Mouse (Mus musculus) heart, embryonic 10.5 days (tissue): ENCODE measurements around the gene Gm4871. TPM values are rescaled to one million over a fixed set of nuclear protein-coding genes. Genes with fewer than 3 reads are reported as not detected.
A peak's percentile ranks its signal among the peaks of the same experiment; 100 is the strongest.
"Not testable (repeated sequence)": the region's sequence is repeated elsewhere in the genome, so short reads cannot be mapped to it uniquely, and the experiment has no call there.

Source experiments
- DNase-seq: peaks from one replicate; pipeline ENCODE4 v3.0.0-alpha.2; 2017; ENCODE audit warnings: low spot score
- H3K27ac ChIP-seq: fragments of 300-500 bp; sonication (generic); 2 replicates; pipeline ENCODE4 v1.5.1; 2016; ENCODE audit warnings: mild to moderate bottlenecking
- H3K27me3 ChIP-seq: fragments of 300-500 bp; sonication (generic); 2 replicates; pipeline ENCODE4 v1.6.1; 2016; ENCODE audit warnings: mild to moderate bottlenecking; ENCODE audit not compliant: poor library complexity, insufficient read depth, severe bottlenecking
- H3K36me3 ChIP-seq: fragments of 300-500 bp; sonication (generic); 2 replicates; pipeline ENCODE4 v1.6.1; 2016; ENCODE audit warnings: mild to moderate bottlenecking, moderate library complexity
- H3K4me1 ChIP-seq: fragments of 300-500 bp; sonication (generic); 2 replicates; pipeline ENCODE4 v1.6.1; 2016; ENCODE audit warnings: mild to moderate bottlenecking
- H3K4me3 ChIP-seq: fragments of 300-500 bp; sonication (generic); 2 replicates; pipeline ENCODE4 v1.5.1; 2016; ENCODE audit warnings: mild to moderate bottlenecking, moderate library complexity
- H3K9me3 ChIP-seq: fragments of 300-500 bp; sonication (generic); 2 replicates; pipeline ENCODE4 v1.6.1; 2016; ENCODE audit warnings: mild to moderate bottlenecking, moderate library complexity
- WGBS: fragments of 180-500 bp; shearing (Covaris S2); methylation state at CpG from one replicate; pipeline ENCODE4 v1.1.7; 2016; 5-methylcytosine and 5-hydroxymethylcytosine counted together
- polyA plus RNA-seq: library from polyadenylated mRNA; unstranded; fragments of >200 nt; fragmentation: Nextera tagmentation; extraction: Ambion mirVana; gene quantifications from 2 replicates; pipeline ENCODE4 v1.2.1, GENCODE M21; 2016

Gm4871 gene
- polyA plus RNA-seq, 1 experiment from 2014 or later, result not detected

- not testable (repeated sequence) for DNase-seq, H3K9me3 ChIP-seq
Measured at GRCm38 (mm10) chr5:145030476-145030875, 2.1 kb downstream of the Gm4871 start.

GRCm38 (mm10) chr5:145020712-145021111 is 11.8 kb downstream of the Gm4871 start:
- peaks cover 11% of the 10 kb centered on the region; the same call in 1 of the 2 replicates for H3K4me1 ChIP-seq
- H3K4me3 ChIP-seq, DNase-seq, H3K9me3 ChIP-seq, H3K36me3 ChIP-seq, H3K27ac ChIP-seq, H3K27me3 ChIP-seq: not testable (repeated sequence)
- WGBS, result 21% methylated on average over 1 of the region's 1 CpGs

More at GRCm38 (mm10) chr5:145030476-145030875, 2.1 kb downstream of the Gm4871 start:
- not testable (repeated sequence) for H3K4me3 ChIP-seq, H3K4me1 ChIP-seq, H3K27me3 ChIP-seq, H3K27ac ChIP-seq, H3K36me3 ChIP-seq
- WGBS, result 75% methylated on average over 1 of the region's 1 CpGs

- not testable (repeated sequence) for H3K27me3 ChIP-seq, H3K27ac ChIP-seq, H3K9me3 ChIP-seq, H3K4me3 ChIP-seq, H3K36me3 ChIP-seq, DNase-seq
- peaks cover 11% of the 10 kb centered on the region; the same call in 1 of the 2 replicates for H3K4me1 ChIP-seq
- 18% methylated on average over 1 of the region's 1 CpGs for whole genome bisulfite sequencing
Measured at GRCm38 (mm10) chr5:145020254-145020653, 12.3 kb downstream of the Gm4871 start.

GRCm38 (mm10) chr5:145016761-145017160 is 15.8 kb downstream of the Gm4871 start:
- H3K27ac ChIP-seq, H3K4me3 ChIP-seq, H3K36me3 ChIP-seq, H3K9me3 ChIP-seq, H3K27me3 ChIP-seq, DNase-seq: not testable (repeated sequence)
- H3K4me1 ChIP-seq, result peaks cover 15% of the 10 kb centered on the region; the same call in 1 of the 2 replicates
- WGBS, result 37% methylated on average over 2 of the region's 2 CpGs

GRCm38 (mm10) chr5:145014278-145014677 is 18.3 kb downstream of the Gm4871 start:
- Histone ChIP-seq H3K9me3 (no peaks in the 10 kb centered on the region), H3K4me1 (0 out of 2 replicates have a peak, but pooled peaks cover 4% of the 10 kb centered on the region), H3K27me3 (no peaks in the 10 kb centered on the region), H3K36me3 (no peaks in the 10 kb centered on the region), H3K27ac (no peak overlapping the region), H3K4me3 (no peak overlapping the region)
- 71% methylated on average over 1 of the region's 1 CpGs for WGBS
- DNase-seq, result no peak

GRCm38 (mm10) chr5:145008878-145009659 is 23.5 kb downstream of the Gm4871 start:
- WGBS, result 87% methylated on average over 15 of the region's 15 CpGs
- Histone ChIP-seq H3K27ac (no peak overlapping the region), H3K4me1 (peaks cover 14% of the 10 kb centered on the region), H3K36me3 (no peaks in the 10 kb centered on the region), H3K9me3 (no peaks in the 10 kb centered on the region), H3K27me3 (no peaks in the 10 kb centered on the region), H3K4me3 (no peak overlapping the region)
- DNase-seq, result no peak

GRCm38 (mm10) chr5:145005596-145005995 is 27.0 kb downstream of the Gm4871 start:
- H3K36me3 ChIP-seq, result no peaks in the 10 kb centered on the region
- no peak for DNase-seq
- H3K27me3 ChIP-seq, result no peaks in the 10 kb centered on the region
- no peak overlapping the region for H3K27ac ChIP-seq
- H3K4me3 ChIP-seq, result no peak overlapping the region
- WGBS, result 83% methylated on average over 6 of the region's 6 CpGs
- H3K4me1 ChIP-seq, result peaks cover 15% of the 10 kb centered on the region
- no peaks in the 10 kb centered on the region for H3K9me3 ChIP-seq

GRCm38 (mm10) chr5:145004495-145004894 is 28.1 kb downstream of the Gm4871 start:
- Histone ChIP-seq H3K9me3 (no peaks in the 10 kb centered on the region), H3K27me3 (no peaks in the 10 kb centered on the region), H3K36me3 (no peaks in the 10 kb centered on the region), H3K4me1 (peaks cover 15% of the 10 kb centered on the region), H3K4me3 (no peak overlapping the region), H3K27ac (peak overlapping the region; percentile 60; the same call in 1 of the 2 replicates)
- WGBS, result 48% methylated on average over 9 of the region's 9 CpGs
- no peak for DNase-seq

- H3K27ac ChIP-seq, result no peak overlapping the region
- no peaks in the 10 kb centered on the region for H3K36me3 ChIP-seq
- H3K9me3 ChIP-seq, result no peaks in the 10 kb centered on the region
- no peak overlapping the region for H3K4me3 ChIP-seq
- 86% methylated on average over 3 of the region's 3 CpGs for WGBS
- no peaks in the 10 kb centered on the region for H3K27me3 ChIP-seq
- DNase-seq, result no peak
- peaks cover 15% of the 10 kb centered on the region for H3K4me1 ChIP-seq
Measured at GRCm38 (mm10) chr5:145003362-145003761, 29.2 kb downstream of the Gm4871 start.

- DNase-seq, result no peak
- H3K27me3 ChIP-seq, result no peaks in the 10 kb centered on the region
- no peak overlapping the region for H3K27ac ChIP-seq
- H3K9me3 ChIP-seq, result no peaks in the 10 kb centered on the region
- no peak overlapping the region for H3K4me3 ChIP-seq
- H3K36me3 ChIP-seq, result no peaks in the 10 kb centered on the region
- H3K4me1 ChIP-seq, result no peaks in the 10 kb centered on the region
- 28% methylated on average over 2 of the region's 2 CpGs for WGBS
Measured at GRCm38 (mm10) chr5:144998491-144998890, 34.1 kb downstream of the Gm4871 start.

GRCm38 (mm10) chr5:144990481-144990880 is 42.1 kb downstream of the Gm4871 start:
- H3K36me3 ChIP-seq, result no peaks in the 10 kb centered on the region
- peaks cover 6% of the 10 kb centered on the region; the same call in 1 of the 2 replicates for H3K4me1 ChIP-seq
- no peaks in the 10 kb centered on the region for H3K9me3 ChIP-seq
- H3K27ac ChIP-seq, result no peak overlapping the region
- no peak overlapping the region for H3K4me3 ChIP-seq
- no peak for DNase-seq
- no peaks in the 10 kb centered on the region for H3K27me3 ChIP-seq
- 73% methylated on average over 5 of the region's 5 CpGs for WGBS

GRCm38 (mm10) chr5:144990051-144990450 is 42.5 kb downstream of the Gm4871 start:
- H3K9me3 ChIP-seq, result no peaks in the 10 kb centered on the region
- no peak overlapping the region for H3K27ac ChIP-seq
- WGBS, result 72% methylated on average over 2 of the region's 2 CpGs
- no peaks in the 10 kb centered on the region for H3K27me3 ChIP-seq
- H3K4me3 ChIP-seq, result no peak overlapping the region
- peaks cover 6% of the 10 kb centered on the region; the same call in 1 of the 2 replicates for H3K4me1 ChIP-seq
- no peaks in the 10 kb centered on the region for H3K36me3 ChIP-seq
- no peak for DNase-seq

- Histone ChIP-seq H3K9me3 (peaks cover under 1% of the 10 kb centered on the region; the same call in 1 of the 2 replicates), H3K27ac (no peak overlapping the region), H3K4me3 (no peak overlapping the region), H3K4me1 (peaks cover 6% of the 10 kb centered on the region; the same call in 1 of the 2 replicates), H3K27me3 (no peaks in the 10 kb centered on the region), H3K36me3 (no peaks in the 10 kb centered on the region)
- DNase-seq, result no peak
- 83% methylated on average over 4 of the region's 4 CpGs for whole genome bisulfite sequencing
Measured at GRCm38 (mm10) chr5:144989061-144989405, 43.5 kb downstream of the Gm4871 start.
